Mouse (Mus musculus): ENCODE results near the gene C8b.

Gene C8b

GRCm38 (mm10) chr4:104810710-104811286 lies 44.7 kb downstream of the C8b start:
- no peak for DNase-seq

- no peak for DNase-seq
These were observed 47.5 kb downstream of the C8b start for GRCm38 (mm10) chr4:104813617-104814016.

GRCm38 (mm10) chr4:104816519-104817232 lies 50.6 kb downstream of the C8b start:
- DNase-seq, result no peak

- DNase-seq, result no peak
These were observed 51.4 kb downstream of the C8b start for GRCm38 (mm10) chr4:104817509-104817908.

GRCm38 (mm10) chr4:104818986-104819385 lies 52.9 kb downstream of the C8b start:
- DNase-seq, result no peak

GRCm38 (mm10) chr4:104819891-104820290 lies 53.8 kb downstream of the C8b start:
- no peak for DNase-seq

GRCm38 (mm10) chr4:104823597-104824101 lies 57.5 kb downstream of the C8b start:
- DNase-seq, result no peak

GRCm38 (mm10) chr4:104824381-104825077 lies 58.4 kb downstream of the C8b start:
- DNase-seq, result no peak

- DNase-seq, result no peak
These were observed 62.8 kb downstream of the C8b start for GRCm38 (mm10) chr4:104828939-104829338.

- no peak for DNase-seq
These were observed 69.0 kb downstream of the C8b start for GRCm38 (mm10) chr4:104835096-104835495.

GRCm38 (mm10) chr4:104838342-104838741 lies 72.2 kb downstream of the C8b start:
- no peak for DNase-seq

GRCm38 (mm10) chr4:104842204-104842603 lies 76.1 kb downstream of the C8b start:
- DNase-seq, result no peak

- DNase-seq, result no peak
These were observed 77.4 kb downstream of the C8b start for GRCm38 (mm10) chr4:104843546-104843945.
